Mouse (Mus musculus): Measurements from ENCODE around the gene Capza2. TPM values are rescaled to one million over a fixed set of nuclear protein-coding genes. Genes with fewer than 3 reads are reported as not detected.

The Capza2 gene
- total RNA-seq, 2 experiments from 2014 or later, result 129 to 138 TPM

DNA sequence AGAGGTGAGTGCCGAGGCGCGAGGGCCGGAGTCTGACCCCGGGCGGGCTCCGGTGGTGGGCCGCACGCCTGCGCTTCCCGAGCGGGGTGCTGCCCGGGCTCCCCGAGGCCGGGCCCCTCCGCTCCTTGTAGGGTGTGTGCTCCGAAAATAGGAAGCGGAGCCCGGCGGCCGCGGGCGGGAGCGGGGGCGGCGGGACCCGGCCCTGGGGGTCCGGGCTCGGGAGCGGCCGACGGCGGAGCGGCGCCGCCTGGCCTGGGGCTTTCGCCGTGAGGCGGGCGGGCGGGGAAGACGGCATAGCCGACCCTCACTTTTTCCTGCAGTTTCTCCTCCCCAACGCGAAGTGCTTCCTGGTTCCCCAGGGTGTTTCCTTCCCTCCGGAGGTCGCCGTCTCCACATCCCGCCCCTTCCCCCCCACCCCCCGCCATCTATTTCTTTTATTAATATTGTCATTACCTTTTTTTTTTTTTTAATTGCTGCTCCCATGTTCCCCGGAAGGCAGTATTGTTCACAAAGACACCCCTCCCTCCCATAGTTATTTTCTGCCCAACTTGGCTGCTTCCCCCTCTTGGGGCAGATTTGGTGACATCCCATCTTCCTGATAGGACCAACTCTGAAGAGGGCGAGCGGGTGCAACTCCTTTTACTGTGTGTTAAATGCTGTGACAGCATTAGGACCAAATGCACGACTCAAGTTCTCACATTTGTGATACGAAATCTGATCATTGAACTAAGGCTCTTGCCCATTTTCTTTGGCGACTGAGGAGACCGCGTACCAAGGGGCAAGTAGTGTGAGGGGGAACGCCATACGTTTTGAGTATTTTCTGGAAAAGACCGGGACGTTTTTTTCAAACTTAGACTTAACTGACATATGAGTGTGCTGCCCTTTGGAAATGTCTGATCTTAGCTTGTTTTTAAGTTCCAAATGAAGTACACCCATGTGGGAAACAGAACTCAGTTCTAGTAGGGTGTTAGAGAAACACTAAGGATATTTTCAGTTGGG lies 1.5 kb downstream of the Capza2 start:
- intact Hi-C loops (cut with DNase I), result loop anchor here (1.0 kb wide), 1 partner anchor 57 kb away; no protein-coding TSS in a partner anchor
- peak; percentile 32 to 73 for DNase-seq

DNA sequence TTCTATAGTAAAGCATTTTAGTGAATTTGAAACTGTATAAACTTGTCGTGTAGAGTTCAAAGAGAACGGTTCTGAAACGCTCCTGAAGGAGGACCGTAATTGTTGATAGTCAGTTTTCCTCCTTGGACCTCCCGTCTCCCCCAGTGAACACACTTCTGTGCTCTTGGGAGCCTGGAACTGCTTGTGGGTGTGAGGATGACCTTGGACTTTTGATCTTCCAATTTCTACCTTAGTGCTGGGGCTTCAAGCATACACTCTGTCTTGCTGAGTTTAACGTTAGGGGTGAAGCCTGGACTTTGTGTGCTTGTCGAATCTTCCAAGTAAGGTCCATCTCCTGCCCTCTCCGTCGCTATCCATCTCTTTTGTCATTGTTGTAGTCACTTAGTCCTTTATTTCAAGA lies 4.0 kb downstream of the Capza2 start:
- intact Hi-C loops (cut with DNase I), result no loop called here
- no peak for DNase-seq

DNA sequence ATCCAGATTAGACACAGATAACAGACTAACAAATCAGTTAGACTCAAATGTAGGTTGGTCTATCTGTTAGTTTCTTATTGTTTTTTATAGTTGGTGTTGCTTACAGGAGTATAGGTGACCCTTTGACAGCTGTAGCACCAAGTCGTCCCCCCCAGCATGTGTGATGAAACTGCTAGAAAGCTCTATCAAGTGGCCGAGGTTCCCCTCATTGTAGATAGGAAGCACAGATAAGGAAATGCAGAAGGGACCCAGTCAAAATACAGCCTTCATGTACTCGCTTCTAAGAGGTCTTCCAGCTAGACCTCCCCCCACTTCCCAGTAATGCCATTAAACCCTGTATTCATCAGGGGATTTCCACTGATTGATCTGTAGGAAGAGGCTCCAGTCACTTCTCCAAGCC lies 6.7 kb downstream of the Capza2 start:
- DNase-seq, result no peak
- intact Hi-C loops (cut with DNase I), result no loop called here

DNA sequence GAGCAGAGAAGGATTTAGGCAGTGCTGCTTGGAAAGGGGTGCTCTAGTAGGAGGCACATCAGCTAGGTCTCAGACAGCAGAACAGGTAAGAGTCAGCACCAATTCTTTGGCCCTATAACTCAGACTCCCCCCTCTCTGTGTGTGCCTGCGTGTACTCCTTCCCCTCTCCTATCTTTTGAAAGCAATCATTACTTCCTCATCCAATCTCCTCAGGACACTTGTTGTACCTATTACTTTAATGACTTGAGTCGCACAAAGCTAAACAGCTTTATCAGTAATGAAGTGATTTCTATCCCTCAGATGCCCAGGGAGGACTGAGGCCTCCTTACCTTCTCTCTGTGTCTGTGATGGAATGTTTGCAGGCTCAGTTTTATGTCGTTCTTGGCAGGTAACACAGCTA lies 10.1 kb downstream of the Capza2 start:
- no peak for DNase-seq

DNA sequence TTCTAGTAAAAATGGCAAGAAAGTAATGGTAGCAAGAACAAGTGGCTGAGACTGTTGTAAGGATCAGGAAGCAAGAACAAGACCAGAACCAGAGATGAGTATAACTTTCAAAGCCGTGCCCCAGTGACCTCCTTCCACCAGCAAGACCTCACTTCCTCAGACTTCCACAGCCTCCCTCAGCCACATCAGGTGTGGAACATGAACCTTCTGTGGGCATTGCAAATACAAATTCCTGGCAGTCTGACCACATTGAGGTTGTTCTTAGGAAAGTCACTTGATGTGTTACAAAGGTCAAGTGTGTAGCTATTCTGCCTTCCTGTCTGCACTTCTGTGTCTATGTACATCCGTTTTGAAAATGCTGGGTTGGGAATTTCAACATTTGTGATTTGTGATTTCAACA lies 16.1 kb downstream of the Capza2 start:
- DNase-seq, result no peak
- intact Hi-C loops (cut with DNase I), result no loop called here

More for the DNA sequence above, 10.1 kb downstream of the Capza2 start:
- intact Hi-C loops (cut with DNase I), result no loop called here

DNA sequence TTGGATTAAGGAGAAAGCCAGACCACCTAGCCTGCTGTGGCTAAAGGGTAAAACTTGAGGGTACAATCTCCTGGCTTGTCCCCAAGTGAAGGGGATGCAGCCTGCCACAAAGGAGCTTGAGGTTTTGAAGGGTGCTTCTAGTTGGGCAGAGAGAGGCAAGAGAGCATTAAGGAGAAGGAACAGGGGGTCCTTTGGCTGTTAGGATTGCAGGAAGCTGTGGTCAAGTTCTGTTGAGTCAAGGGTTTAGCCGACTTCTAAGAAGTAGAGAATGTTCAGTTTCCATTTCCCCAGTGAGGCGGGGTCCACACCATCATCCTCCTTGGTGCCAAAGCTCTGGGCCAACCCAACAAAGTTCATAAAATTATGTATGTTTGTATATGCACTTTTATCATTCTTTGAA lies 19.0 kb downstream of the Capza2 start:
- intact Hi-C loops (cut with DNase I), result no loop called here
- no peak for DNase-seq

DNA sequence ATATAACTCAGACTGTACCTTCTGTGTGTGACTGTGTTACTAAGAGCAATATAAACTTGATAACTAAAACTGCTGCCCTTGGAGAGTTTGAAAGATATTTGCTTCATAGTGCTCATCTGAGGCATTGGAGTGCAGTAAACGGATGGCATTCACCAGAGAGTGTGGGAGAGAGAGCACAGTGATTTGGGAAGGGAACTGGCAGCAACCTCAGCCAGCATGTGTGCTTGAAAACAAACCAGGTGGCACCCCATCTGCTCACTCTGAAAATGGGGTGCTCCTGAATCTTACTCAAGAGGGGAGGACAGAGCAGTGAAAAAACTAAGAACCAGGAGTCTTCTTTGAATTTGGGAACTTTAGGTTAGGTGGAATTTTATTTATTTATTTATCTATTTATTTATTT lies 21.3 kb downstream of the Capza2 start:
- intact Hi-C loops (cut with DNase I), result no loop called here
- no peak for DNase-seq

DNA sequence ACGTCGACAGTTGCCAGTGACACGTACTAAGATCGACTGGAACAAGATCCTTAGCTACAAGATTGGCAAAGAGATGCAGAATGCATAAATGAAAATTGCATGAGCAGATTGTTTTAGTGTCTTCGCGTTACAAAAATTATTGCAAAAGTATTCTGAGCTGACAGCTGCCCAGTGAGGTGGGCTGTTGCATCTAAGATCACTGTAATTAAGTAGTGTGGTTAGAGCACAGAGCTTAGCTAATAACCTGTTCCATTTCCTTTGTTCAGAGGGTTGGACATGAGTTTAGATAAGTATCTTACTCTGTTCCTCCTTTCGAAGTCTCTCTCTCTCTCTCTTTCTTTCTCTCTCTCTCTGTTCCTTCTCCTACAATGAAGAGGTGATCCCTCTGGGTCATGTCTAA lies 29.3 kb downstream of the Capza2 start:
- intact Hi-C loops (cut with DNase I), result no loop called here
- no peak for DNase-seq

DNA sequence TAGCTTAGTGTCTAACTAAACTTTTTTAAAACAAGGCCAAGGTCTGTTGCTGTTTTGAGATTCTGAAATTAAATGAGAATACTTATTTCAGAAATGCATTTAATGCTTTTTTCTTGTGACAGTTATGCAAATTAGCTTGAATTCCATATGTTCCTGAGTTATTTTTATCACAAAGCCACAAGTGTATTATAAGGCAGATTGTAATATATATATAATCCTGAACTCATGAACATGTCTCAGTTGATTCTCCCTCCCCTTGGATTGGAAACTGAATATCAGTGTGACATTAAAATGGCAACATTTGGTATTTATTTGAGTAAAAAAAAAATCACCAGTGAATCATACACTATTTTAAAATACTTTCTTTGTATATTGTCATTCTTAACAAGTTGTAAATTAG lies 30.0 kb downstream of the Capza2 start:
- intact Hi-C loops (cut with DNase I), result no loop called here
- no peak for DNase-seq

DNA sequence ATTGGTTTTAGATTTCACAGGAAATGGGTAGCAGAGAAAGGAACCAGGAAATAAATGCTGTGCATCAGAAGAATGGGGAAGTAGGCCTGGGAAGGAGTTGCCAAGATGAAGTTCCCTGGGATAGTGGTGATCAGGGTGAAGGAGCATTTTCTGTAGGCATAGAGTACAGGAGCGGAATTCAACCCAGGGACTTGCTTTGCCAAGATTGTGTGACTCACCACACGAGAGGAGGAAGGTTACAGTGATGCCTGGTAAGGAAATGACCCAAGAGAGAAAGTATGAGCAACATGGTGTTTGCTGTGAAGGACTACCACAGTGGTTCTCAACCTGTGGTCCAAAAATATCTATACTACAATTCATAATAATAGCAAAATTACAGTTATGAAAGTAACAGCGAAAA lies 31.8 kb downstream of the Capza2 start:
- intact Hi-C loops (cut with DNase I), result no loop called here
- DNase-seq, result no peak

DNA sequence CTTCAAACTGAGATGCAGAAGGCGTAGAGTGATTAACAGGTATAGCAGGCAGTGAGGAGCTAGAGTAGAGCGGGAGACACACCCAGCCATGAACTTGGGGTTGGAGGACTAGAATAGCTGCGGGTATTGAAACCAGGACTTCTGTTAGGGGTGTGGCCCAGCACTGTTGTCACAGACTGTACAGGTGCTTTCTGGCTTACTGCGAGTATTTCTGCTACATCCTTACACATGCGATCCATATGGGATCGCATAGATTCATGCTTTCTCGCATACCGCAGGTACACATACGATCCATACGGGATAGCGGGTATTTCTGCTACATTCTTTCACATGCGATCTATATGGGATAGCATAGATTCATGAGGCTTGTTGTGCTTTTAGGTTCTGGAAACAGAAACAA lies 32.3 kb downstream of the Capza2 start:
- no peak for DNase-seq
- intact Hi-C loops (cut with DNase I), result no loop called here

DNA sequence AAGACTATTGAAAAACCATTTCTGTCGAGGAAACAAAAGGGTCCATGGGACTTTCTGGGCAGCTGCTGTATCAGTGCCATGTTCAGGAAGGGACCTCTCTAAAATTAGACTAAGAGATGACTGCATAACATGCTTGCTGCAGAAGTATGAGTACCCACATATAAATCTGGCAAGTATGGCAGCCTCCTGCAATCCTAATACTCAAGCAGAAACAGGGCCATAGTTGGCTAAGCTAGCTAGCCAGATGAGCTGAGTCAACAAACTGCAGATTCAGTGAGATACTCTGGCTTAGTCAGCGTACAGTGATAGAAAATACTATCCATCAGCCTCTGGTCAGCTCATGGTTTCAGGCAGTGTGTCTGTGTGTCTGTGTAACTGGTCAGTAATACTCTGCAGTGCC lies 33.8 kb downstream of the Capza2 start:
- intact Hi-C loops (cut with DNase I), result no loop called here

DNA sequence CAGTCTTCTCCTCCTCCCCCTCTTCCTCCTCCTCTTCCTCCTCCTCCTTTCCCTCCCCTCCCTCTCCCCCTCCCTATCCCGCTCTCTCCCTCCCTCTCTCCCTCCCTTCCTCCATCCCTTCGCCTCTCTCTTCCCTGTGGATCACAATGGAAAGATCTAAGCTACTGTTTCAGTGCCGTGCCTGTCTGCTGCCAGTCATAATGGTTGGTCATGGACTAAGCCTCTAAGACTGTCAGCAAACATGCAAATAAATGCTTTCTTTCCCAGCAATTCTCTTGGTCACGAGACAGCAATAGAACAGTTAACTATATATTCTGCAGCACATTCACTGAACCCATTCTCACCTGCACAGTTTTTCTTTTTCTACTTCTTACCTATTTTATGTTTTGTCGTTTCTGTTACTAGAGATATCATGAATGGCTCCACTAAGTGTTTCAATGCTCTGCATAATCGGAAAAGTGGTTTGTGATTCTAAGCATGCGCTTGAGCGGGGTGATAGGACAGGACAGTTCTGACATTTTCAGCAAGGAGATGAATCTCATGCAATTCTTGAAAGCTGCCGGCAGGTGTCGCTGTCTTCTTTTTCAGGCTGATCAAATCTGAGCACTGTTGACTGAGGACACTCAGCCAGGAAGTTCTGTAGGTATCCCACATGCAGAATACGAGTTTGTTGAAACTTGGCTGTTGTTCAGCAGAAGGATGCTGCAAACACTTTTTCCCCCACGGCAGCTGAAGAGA lies 39.2 kb downstream of the Capza2 start:
- intact Hi-C loops (cut with DNase I), result loop anchor here (1.0 to 5.0 kb wide), 4 partner anchors 22 to 402 kb away; no protein-coding TSS in a partner anchor
- DNase-seq, result peak; percentile 69 to 76

More for the DNA sequence above, 33.8 kb downstream of the Capza2 start:
- no peak for DNase-seq

DNA sequence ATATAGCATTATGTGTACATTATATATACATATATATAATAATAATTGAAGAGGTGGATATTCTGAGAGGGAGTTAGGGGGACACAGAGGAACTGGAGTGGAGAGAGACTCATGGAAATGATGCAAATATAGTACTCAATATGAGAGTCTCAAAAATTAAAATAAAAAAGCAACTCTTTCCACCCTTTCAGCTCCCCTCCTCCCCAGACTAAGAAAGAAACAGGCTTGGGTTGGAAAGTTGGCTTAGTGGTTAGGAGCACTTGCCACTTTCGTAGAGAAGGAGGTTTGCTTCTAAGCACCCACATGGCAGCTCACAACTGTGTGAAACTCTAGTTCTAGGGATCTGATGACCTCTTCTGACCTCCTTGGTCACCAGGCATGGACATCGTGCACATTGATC lies 41.0 kb downstream of the Capza2 start:
- intact Hi-C loops (cut with DNase I), result loop anchor here (5.0 kb wide), 2 partner anchors 45 to 400 kb away; no protein-coding TSS in a partner anchor
- no peak for DNase-seq

DNA sequence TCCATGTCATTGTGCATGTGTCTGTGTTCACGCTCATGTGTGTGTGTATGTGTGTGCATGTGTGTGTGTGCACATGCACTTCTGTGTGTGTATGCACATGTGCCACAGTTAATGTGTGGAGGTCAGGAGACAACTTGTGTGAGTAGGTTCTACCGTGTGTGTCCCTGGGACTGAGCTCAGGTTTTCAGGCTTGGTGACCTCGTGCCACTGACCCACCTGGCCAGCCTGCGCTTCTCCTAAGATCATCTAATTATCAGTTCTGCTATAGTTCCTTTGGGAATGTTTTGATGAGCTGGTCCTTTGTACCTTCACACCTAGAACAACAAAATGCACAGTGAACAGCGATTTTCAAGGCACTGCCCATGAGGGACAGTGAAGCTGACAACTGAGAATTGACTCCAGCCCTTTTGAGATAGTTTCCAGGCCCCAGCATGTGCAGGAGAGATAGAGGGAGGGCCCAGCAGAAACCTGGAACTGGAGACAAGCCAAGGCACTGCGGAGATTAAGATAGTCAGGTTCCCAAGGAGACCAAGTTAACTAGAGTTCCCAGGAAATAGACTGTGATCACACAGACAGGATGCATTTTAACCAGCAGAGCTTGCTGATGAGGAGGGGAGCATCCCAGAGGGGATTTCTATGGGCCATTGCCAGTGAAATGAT lies 44.4 kb downstream of the Capza2 start:
- intact Hi-C loops (cut with DNase I), result no loop called here
- no peak for DNase-seq

DNA sequence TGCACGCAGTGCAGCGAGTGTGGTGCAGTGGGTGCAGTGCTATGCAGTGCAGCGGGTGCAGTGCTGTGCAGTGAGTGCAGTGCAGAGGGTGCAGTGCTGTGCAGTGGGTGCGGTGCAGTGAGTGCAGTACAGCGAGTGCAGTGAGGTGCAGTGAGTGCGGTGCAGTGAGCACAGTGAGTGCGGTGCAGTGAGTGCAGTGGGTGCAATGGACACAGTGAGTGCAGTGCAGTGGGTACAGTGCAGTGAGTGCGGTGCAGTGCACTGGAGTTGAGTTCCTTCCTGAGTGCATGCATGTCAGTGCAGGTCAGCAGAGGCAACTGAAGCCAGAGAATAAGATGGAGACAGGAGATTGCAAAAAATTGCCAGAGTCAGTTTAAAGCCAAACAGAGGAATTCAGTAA lies 45.8 kb downstream of the Capza2 start:
- intact Hi-C loops (cut with DNase I), result no loop called here
- DNase-seq, result no peak

DNA sequence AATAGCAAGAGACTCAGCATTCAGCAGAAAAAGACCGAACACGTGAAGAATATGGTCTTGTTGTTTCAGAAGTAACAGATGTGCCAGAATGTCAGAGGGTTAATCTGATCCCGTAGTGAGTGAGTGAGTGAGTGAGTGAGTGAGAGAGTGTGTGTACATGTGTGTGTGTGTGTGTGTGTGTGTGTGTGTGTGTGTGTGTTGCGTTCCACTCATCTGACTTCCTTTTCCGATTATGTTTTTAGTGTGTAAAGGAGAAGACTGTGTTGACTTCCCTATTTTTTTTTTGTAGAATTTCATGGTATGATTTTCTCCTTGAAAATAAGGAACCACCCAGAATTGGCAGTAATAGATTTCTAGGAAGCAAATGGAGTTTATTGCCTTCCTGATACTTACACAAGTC lies 52.6 kb downstream of the Capza2 start:
- no peak for DNase-seq
- intact Hi-C loops (cut with DNase I), result no loop called here

DNA sequence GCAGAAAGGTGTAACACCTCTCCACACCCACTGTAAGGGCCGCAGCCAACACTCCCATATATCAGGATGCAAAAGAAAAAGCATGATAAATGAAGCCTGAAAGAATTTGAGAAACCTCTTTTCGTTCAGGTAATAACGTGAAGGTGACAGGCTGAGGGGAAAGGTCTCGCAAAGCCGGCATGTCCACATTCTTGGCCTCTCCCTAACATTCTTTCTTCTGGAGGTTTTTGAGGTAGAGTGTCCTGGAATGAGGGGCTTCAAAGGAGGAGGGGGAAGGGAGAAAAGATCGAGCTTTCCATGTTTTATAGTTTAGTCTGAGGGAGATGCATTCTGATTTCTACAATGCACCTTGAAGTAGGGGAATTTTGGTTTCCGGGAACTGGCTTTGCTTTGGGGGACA lies 56.6 kb downstream of the Capza2 start, which contains the start of gene St7:
TSS of gene St7 (plus strand) at position 287 of the 400 bp plus-strand sequence.
- no peak for DNase-seq
- intact Hi-C loops (cut with DNase I), result no loop called here

DNA sequence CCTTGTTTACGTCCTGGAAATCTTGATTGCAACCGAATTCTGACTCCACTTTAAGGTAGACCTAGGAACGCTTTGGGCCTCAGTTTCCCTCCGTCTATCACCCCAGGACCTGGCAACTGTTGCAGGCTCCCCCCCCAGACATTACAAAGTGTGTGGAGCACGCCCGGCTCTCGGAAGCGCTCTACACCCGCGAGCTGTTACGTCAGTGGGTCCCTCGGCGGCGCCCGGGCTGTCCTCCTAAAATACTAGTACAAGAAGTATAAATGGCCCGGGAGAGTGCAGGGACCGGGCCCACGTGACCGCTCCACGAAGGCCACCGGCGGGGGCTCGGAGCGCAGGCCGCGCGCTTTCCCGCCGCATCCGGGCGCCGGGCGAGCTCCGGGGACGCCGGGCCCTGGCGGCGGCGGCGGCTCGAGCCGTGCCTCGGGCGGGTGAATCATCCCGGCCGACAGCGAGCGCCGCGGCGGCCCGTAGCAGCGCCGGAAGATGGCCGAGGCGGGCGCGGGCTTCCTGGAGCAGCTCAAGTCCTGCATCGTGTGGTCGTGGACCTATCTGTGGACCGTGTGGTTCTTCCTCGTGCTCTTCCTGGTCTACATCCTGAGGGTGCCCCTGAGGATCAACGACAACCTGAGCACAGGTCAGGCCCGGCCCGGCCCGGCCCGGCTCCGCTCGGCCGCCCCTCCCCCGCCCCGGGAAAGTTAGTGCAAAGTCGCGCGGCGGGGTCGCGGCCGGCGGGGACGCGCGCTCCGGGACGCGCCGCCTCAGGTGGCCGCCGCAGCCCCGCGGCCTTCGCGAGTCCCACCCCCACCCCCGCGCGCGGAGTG lies 57.9 kb downstream of the Capza2 start:
- intact Hi-C loops (cut with DNase I), result loop anchor here (1.0 kb wide), 1 partner anchor 57 kb away; no protein-coding TSS in a partner anchor
- DNase-seq, result peak; percentile 76 to 80

DNA sequence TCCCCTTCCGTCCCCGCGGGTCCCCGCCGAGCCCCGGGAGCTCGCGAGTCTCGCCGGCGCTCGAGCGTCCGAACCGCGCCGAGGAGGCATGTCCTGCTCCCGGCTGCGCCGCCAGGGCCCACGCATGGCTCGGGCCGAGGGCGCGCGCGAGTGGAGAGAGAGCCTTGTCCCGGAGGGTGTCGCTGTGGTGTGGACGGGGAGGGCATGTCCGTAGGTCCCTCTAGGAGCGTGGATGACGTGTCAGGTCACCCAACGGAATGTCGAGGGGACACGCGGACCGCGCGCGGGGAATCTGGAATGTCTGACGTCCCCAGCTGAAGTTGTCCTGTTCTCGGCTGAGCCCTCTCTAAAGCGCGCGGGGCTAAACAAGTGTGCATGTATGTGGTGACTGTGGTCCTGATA lies 58.5 kb downstream of the Capza2 start:
- intact Hi-C loops (cut with DNase I), result loop anchor here (1.0 kb wide), 1 partner anchor 57 kb away; no protein-coding TSS in a partner anchor
- DNase-seq, result peak; percentile 83 to 84
